In the genomic region with DNA sequence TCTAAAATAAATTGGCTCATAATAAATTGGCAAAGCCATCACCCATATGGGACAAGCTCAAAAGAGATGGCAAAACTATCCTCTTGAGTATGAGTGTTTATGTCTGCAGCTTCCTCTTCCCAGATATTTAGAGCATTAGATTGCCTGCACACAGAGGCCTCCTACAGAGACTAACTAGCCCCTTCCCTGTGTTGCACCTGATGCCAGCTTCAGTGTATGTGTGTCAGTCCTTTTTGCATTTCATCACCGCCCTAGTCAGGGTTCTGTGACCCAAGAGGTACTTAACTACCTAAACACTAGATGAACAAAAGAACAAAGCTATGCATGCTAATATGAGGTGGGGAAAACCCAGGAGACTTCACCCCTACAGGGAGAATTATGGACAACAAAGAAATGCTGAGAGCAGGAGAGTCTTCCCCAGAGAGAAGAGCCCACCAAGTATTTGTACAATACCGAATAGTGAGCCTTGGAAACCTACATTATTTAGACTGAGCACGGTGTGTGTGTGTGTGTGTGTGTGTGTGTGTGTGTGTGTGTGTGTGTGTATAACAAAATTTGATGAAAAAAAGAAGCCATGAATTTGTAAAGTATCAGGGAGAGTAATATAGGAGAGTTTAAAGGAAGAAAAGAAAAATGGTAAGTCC, we compare ENCODE assay signal across 34 mouse cellular contexts.
DNase-seq lines count a peak whose midpoint lies in the region; ATAC-seq and TF ChIP-seq lines count a peak whose summit lies in the region.
"Had no signal": no experiment of that assay in that cellular context is flagged by ENCODE, and none has a peak within 500 bp of the region (broad histone marks: within the 10 kb centered on the region; RNA-seq: fewer than 3 reads in every experiment).

No protein-coding gene starts in this region.

- H3K4me3 ChIP-seq in hindbrain, embryonic 11.5 days (ENCODE audit: low read depth, low read length), result no peak overlapping the region
- no peak overlapping the region for H3K4me3 ChIP-seq in hindbrain, embryonic 10.5 days
- H3K4me3 ChIP-seq in midbrain, embryonic 13.5 days (replicated peaks), result no peak overlapping the region
- no peak overlapping the region for H3K4me3 ChIP-seq in midbrain, postnatal 0 days (ENCODE audit: low read depth, low read length)
- H3K4me3 ChIP-seq in testis, adult 2 months (ENCODE audit: control insufficient read depth, low read depth, low read length), result peak overlapping the region; percentile 50; the same call in 1 of the 2 replicates
- H3K4me3 ChIP-seq: embryonic facial prominence, embryonic 12.5 days; gastrocnemius, adult 2 months; heart, embryonic 12.5 days; limb, embryonic 10.5 days; limb, embryonic 15.5 days; liver, embryonic 13.5 days; megakaryocyte, embryonic 14.5 days; neural tube, embryonic 13.5 days had no signal

- H3K4me2 ChIP-seq in hindbrain, embryonic 11.5 days (replicated peaks; ENCODE audit: low read depth, low read length), result no peak overlapping the region
- H3K4me2 ChIP-seq in midbrain, embryonic 13.5 days (replicated peaks), result no peak overlapping the region
- no peak overlapping the region for H3K4me2 ChIP-seq in midbrain, postnatal 0 days (ENCODE audit: low read depth, low read length, poor library complexity, severe bottlenecking)
- H3K4me2 ChIP-seq: embryonic facial prominence, embryonic 12.5 days; heart, embryonic 12.5 days; limb, embryonic 15.5 days; liver, embryonic 13.5 days; neural tube, embryonic 13.5 days had no signal

- no peak for TF ChIP-seq POLR2A in testis, adult 2 months (IDR thresholded peaks at IDR 0.05; ENCODE audit: control insufficient read depth, low read depth, low read length)

- ATAC-seq in hindbrain, embryonic 11.5 days (ENCODE audit: low FRiP score), result peak; percentile 80
- ATAC-seq in midbrain, embryonic 13.5 days, result peak; percentile 85
- no peak for ATAC-seq in midbrain, postnatal 0 days (ENCODE audit: low FRiP score)
- ATAC-seq: CD4-positive, CD25-positive, alpha-beta regulatory T cell, adult 4 months; intestine, postnatal 0 days; lung, postnatal 0 days had no signal

- no peaks in the 10 kb centered on the region for H3K36me3 ChIP-seq in hindbrain, embryonic 11.5 days (ENCODE audit: control insufficient read depth, insufficient read depth, low read length)
- no peaks in the 10 kb centered on the region for H3K36me3 ChIP-seq in hindbrain, embryonic 10.5 days
- no peaks in the 10 kb centered on the region for H3K36me3 ChIP-seq in midbrain, embryonic 13.5 days
- no peaks in the 10 kb centered on the region for H3K36me3 ChIP-seq in midbrain, postnatal 0 days (ENCODE audit: insufficient read depth, low read length)
- H3K36me3 ChIP-seq in testis, adult 2 months (ENCODE audit: control insufficient read depth, insufficient read depth, low read length), result no peaks in the 10 kb centered on the region
- H3K36me3 ChIP-seq: embryonic facial prominence, embryonic 12.5 days; heart, embryonic 12.5 days; limb, embryonic 10.5 days; limb, embryonic 15.5 days; liver, embryonic 13.5 days; neural tube, embryonic 13.5 days had no signal

- WGBS in hindbrain, embryonic 11.5 days, result 71% methylated on average over 3 of the region's 3 CpGs
- WGBS in hindbrain, embryonic 10.5 days, result 78% methylated on average over 3 of the region's 3 CpGs
- 73% methylated on average over 3 of the region's 3 CpGs for WGBS in midbrain, embryonic 13.5 days
- 64% methylated on average over 3 of the region's 3 CpGs for WGBS in midbrain, postnatal 0 days

- H3K27ac ChIP-seq in hindbrain, embryonic 11.5 days (ENCODE audit: low read depth, low read length), result no peak overlapping the region
- H3K27ac ChIP-seq in hindbrain, embryonic 10.5 days, result no peak overlapping the region
- no peak overlapping the region for H3K27ac ChIP-seq in midbrain, embryonic 13.5 days
- no peak overlapping the region for H3K27ac ChIP-seq in midbrain, postnatal 0 days (ENCODE audit: low read depth, low read length)
- H3K27ac ChIP-seq in testis, adult 2 months (ENCODE audit: control insufficient read depth, insufficient read depth, low read depth, low read length), result no peak overlapping the region
- H3K27ac ChIP-seq: embryonic facial prominence, embryonic 12.5 days; gastrocnemius, adult 2 months; limb, embryonic 10.5 days; limb, embryonic 15.5 days; liver, embryonic 13.5 days; neural tube, embryonic 13.5 days had no signal

- H3K27me3 ChIP-seq in hindbrain, embryonic 11.5 days (ENCODE audit: control insufficient read depth, insufficient read depth, low read length), result no peaks in the 10 kb centered on the region
- no peaks in the 10 kb centered on the region for H3K27me3 ChIP-seq in hindbrain, embryonic 10.5 days (ENCODE audit: insufficient read depth, poor library complexity, severe bottlenecking)
- H3K27me3 ChIP-seq in midbrain, embryonic 13.5 days, result no peaks in the 10 kb centered on the region
- H3K27me3 ChIP-seq in midbrain, postnatal 0 days (ENCODE audit: insufficient read depth, low read length), result no peaks in the 10 kb centered on the region
- H3K27me3 ChIP-seq in testis, adult 2 months (ENCODE audit: control insufficient read depth, insufficient read depth, low read length), result no peaks in the 10 kb centered on the region
- H3K27me3 ChIP-seq: embryonic facial prominence, embryonic 12.5 days; heart, embryonic 12.5 days; limb, embryonic 15.5 days; liver, embryonic 13.5 days; megakaryocyte, embryonic 14.5 days; neural tube, embryonic 13.5 days had no signal

- no peaks in the 10 kb centered on the region for H3K9me3 ChIP-seq in hindbrain, embryonic 11.5 days (ENCODE audit: control insufficient read depth, low read length)
- H3K9me3 ChIP-seq in hindbrain, embryonic 10.5 days, result no peaks in the 10 kb centered on the region
- 0 out of 2 replicates have a peak, but pooled peaks cover 3% of the 10 kb centered on the region for H3K9me3 ChIP-seq in midbrain, embryonic 13.5 days
- no peaks in the 10 kb centered on the region for H3K9me3 ChIP-seq in midbrain, postnatal 0 days (ENCODE audit: low read length)
- H3K9me3 ChIP-seq: embryonic facial prominence, embryonic 12.5 days; heart, embryonic 12.5 days; limb, embryonic 10.5 days; limb, embryonic 15.5 days; liver, embryonic 13.5 days; megakaryocyte, embryonic 14.5 days; neural tube, embryonic 13.5 days had no signal

- H3K9ac ChIP-seq in hindbrain, embryonic 11.5 days (ENCODE audit: low read depth, low read length), result no peak overlapping the region
- no peak overlapping the region for H3K9ac ChIP-seq in midbrain, embryonic 13.5 days (replicated peaks)
- H3K9ac ChIP-seq in midbrain, postnatal 0 days (replicated peaks; ENCODE audit: low read length, poor library complexity, severe bottlenecking), result no peak overlapping the region
- H3K9ac ChIP-seq: embryonic facial prominence, embryonic 12.5 days; heart, embryonic 12.5 days; limb, embryonic 15.5 days; liver, embryonic 13.5 days; neural tube, embryonic 13.5 days had no signal

- no peak for DNase-seq in hindbrain, embryonic 11.5 days (ENCODE audit: low spot score)
- no peak for DNase-seq in hindbrain, embryonic 10.5 days (ENCODE audit: low spot score)
- DNase-seq in midbrain, postnatal 0 days (ENCODE audit: low spot score), result no peak
- no peak for DNase-seq in testis, postnatal 10 days (ENCODE audit: low spot score)
- DNase-seq in frontal cortex, postnatal 10 days (ENCODE audit: low spot score in 2 of 2), result no peak
- DNase-seq: adrenal gland, adult 8-10 months; cerebellum, adult 11 months; cerebellum, adult 9-11 months; embryo, embryonic 11 days; gastrocnemius, adult 2 months; gastrocnemius, postnatal 36 days; heart, adult 18-20 months; heart, postnatal 4 days; kidney, adult 9 months; kidney, postnatal 10 days; layer of hippocampus, adult 9-11 months; liver, embryonic 13.5 days; lung, adult 18-20 months; lung, postnatal 4 days; right cerebral cortex, adult 18-20 months; spleen, adult 18-20 months; thymus, adult 2 months; thymus, postnatal 36 days had no signal

- no peak for TF ChIP-seq CTCF in midbrain, postnatal 0 days (IDR thresholded peaks at IDR 0.05)
- no peak for TF ChIP-seq CTCF in testis, adult 2 months (IDR thresholded peaks at IDR 0.05; ENCODE audit: control insufficient read depth, insufficient read depth, insufficient replicate concordance, low read depth, low read length)

- H3K4me1 ChIP-seq in hindbrain, embryonic 11.5 days (replicated peaks; ENCODE audit: control insufficient read depth, insufficient read depth, low read length), result no peaks in the 10 kb centered on the region
- no peaks in the 10 kb centered on the region for H3K4me1 ChIP-seq in hindbrain, embryonic 10.5 days (replicated peaks)
- no peaks in the 10 kb centered on the region for H3K4me1 ChIP-seq in midbrain, embryonic 13.5 days (replicated peaks)
- H3K4me1 ChIP-seq in midbrain, postnatal 0 days (ENCODE audit: insufficient read depth, low read length), result no peaks in the 10 kb centered on the region
- 0 out of 2 replicates have a peak, but pooled peaks cover 2% of the 10 kb centered on the region for H3K4me1 ChIP-seq in testis, adult 2 months (ENCODE audit: control insufficient read depth, insufficient read depth, low read length)
- H3K4me1 ChIP-seq: embryonic facial prominence, embryonic 12.5 days; heart, embryonic 12.5 days; limb, embryonic 15.5 days; liver, embryonic 13.5 days; megakaryocyte, embryonic 14.5 days; neural tube, embryonic 13.5 days had no signal
